Mouse (Mus musculus) thymus, postnatal 14 days (tissue): ENCODE measurements around the gene Plac1.

Experiments
- DNase-seq: peaks from one replicate; pipeline ENCODE4 v3.0.0; 2021

The Plac1 gene

DNA sequence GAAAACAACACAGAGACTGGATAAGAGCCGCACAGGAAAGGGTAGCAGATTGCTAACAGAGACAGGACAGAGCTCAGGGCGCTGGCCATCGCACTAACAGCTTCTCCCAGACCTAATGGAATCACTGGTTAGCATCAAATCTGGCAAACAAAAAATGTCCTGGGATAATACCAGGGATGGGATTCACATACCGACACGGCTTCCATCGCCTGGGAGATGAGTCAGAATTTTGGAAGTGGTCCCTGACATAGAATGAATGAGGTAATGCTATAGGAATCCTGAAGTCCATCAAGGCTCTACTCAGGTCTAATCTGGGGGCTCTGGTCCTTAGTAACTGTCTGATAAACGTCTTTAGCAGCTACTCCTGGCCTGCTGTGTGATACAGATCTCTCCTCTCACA lies 140.0 kb downstream of the Plac1 start:
- no peak for DNase-seq

DNA sequence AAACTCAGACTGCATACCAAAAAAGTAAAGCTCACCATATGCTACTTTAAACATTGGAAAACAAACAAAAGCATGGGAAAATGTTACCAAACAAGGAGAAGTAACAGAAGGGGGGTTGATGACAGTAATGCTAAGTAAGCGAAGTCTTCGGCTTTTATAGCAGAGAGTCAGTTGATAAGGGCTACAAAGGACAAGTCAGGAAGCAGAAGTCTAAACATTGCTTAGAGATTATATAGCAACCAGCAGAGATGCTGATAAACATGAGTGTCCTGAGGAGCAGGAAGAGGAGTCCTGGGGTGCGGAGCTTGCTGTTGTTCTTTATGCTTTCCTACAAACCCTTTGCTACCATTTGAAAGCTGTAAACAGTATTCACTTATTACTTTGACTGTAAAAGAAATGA lies 140.6 kb downstream of the Plac1 start:
- DNase-seq, result no peak

DNA sequence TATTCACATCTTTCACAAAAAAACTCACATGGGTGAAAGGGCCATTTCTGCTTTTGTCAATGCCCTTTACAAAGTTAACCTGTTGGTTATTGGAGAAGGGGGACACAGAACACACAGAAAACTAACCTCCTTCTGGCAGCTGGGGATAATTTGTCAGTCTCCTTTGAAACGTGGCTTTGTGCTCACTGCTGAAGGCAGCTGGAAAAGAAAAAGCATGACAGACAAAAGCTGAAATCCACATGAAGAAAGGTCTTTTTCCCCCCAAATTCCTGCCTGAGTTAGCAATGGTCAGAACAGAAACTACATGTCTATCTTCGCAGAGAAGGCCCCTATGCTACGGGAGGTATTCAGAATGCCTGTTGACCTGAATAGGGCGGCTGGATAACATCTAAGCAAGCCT lies 141.6 kb downstream of the Plac1 start:
- DNase-seq, result no peak

- DNase-seq, result no peak
These were observed 142.1 kb downstream of the Plac1 start for GRCm38 (mm10) chrX:53097786-53098185.

DNA sequence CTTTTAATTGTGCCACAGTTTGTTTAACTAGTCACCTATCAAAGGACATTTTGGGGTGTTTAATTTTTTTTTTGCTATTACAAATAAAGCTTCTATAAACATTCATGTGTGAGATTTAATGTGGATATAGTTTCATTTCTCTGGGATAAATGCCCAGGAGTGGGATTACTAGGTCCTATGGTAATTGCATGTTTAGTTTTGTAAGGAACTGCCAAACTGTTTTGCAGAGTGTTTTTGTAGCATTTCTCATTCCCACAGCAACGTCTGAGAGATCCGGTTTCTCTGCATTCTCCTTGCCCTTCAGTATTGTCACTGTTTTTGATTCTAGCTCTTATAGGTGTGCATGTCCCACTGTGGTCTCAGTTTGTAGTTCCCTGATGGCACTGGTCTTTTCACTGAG lies 146.5 kb downstream of the Plac1 start:
- DNase-seq, result no peak

GRCm38 (mm10) chrX:53088663-53089292 lies 151.1 kb downstream of the Plac1 start:
- no peak for DNase-seq

DNA sequence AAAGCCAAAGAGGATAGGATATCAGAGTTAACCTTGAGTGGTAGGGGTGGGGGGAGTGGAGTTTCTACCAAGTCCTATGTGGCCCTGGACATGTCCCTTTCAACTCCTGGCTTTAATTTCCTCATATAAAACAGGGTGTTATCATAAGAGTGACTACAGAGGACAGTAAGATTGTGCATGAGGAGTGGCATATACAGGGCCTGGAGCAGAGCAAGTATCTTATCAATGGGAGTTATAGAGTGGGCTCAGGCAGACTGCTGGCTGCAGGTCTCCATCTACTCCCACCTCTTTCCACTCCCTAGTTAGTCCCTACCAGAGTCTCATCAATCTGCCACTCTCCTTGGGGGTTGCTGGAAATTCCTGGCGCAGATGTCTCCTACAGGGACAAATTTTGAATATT lies 152.7 kb downstream of the Plac1 start:
- no peak for DNase-seq

GRCm38 (mm10) chrX:53085559-53085958 lies 154.4 kb downstream of the Plac1 start:
- no peak for DNase-seq

- no peak for DNase-seq
These were observed 175.5 kb downstream of the Plac1 start for GRCm38 (mm10) chrX:53064406-53064805.

GRCm38 (mm10) chrX:53059426-53060007 lies 180.4 kb downstream of the Plac1 start:
- no peak for DNase-seq

DNA sequence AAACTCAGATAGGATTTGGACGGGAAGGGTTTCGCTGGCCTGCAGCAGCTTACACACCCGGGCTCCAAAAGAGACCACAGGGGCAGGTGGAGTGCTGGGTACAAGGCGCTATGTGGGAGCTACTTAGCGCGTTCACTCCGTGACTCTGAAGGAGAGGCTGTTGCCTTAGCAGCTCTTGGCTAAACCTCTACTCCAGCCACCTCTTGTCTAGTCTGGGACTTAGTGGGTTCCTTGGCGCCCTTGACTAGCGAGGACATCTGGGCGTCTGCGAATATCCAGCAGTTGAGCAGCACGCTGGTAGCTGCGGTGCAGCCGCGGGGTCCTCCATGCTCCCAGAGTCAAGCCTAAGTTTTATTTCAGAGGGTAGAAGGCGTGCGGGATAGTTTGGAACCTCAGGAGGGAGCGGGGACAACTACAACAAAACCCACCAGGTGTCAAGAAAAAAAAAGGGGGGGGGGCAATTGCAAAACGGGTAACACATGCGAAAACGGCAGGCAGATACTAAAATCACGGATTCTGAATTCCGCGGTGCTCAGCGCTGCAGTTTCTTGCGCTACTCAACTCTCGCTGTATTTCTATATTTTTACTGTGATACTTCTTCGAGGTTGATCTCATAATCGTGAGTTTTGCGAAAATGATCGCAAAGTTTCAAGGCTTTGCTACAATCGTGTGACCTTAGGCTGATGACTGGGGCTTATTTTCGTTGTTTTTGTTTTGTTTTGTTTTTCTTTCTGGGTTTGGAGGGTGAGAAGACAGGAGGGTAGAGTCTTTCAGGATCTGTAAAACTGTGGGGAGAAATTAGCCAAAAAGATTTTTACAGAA lies 181.2 kb downstream of the Plac1 start:
- peak; percentile 6 for DNase-seq

DNA sequence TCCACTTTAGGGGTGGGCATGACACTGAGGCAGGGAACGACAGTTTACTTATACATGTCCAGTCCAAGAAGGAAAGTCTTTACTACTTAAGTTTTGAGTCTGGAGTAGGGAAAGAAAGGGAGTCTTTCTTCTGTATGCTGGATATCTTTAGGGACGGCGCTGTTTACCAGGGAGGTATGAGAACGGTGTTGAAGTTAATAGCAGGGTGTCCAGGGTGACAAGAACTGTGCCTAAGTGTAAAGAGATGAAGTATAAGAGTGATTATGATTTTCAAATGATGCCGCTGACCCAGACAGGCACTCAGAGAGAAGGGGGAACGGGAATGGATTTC lies 182.2 kb downstream of the Plac1 start:
- no peak for DNase-seq

DNA sequence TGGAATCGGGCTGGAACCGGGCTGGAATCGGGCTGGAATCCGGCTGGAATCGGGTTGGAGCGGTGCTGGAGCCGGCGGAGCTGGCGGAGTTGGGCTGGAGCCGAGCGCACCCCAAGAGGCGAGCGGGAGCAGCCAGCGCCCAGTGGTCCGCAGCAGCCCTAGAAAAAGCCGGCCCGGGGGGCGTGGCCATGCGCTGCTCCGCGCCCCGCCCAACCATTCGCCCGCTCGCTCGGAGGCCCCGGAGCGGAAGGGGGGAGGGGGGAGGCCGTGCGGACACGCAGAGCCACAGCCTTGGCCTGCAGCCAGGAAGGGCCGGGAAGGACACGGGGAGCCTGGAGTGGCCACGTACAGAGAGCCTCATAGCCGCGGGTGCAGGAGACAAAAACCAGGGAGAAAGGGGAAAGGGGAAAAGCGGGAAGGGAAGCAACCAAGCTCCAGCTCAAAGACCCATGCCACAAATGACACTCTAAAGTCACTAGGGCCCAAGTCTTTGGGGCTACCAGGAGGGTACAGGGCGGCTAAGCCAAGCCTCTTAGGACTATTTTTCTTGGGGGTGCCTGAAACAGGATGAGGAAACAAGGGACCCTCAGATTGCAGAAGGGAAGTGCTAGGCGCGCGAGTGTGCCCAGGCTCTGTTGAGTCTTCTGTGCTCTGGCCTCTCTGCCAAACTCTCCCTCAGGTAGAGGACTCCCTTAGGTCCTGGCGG lies 182.7 kb downstream of the Plac1 start:
- peak; percentile 83 for DNase-seq

- DNase-seq, result peak; percentile 53
These were observed 183.3 kb downstream of the Plac1 start for GRCm38 (mm10) chrX:53056627-53057026.

GRCm38 (mm10) chrX:53055771-53056170 lies 184.1 kb downstream of the Plac1 start:
- no peak for DNase-seq

- no peak for DNase-seq
These were observed 186.0 kb downstream of the Plac1 start for GRCm38 (mm10) chrX:53053885-53054284.

DNA sequence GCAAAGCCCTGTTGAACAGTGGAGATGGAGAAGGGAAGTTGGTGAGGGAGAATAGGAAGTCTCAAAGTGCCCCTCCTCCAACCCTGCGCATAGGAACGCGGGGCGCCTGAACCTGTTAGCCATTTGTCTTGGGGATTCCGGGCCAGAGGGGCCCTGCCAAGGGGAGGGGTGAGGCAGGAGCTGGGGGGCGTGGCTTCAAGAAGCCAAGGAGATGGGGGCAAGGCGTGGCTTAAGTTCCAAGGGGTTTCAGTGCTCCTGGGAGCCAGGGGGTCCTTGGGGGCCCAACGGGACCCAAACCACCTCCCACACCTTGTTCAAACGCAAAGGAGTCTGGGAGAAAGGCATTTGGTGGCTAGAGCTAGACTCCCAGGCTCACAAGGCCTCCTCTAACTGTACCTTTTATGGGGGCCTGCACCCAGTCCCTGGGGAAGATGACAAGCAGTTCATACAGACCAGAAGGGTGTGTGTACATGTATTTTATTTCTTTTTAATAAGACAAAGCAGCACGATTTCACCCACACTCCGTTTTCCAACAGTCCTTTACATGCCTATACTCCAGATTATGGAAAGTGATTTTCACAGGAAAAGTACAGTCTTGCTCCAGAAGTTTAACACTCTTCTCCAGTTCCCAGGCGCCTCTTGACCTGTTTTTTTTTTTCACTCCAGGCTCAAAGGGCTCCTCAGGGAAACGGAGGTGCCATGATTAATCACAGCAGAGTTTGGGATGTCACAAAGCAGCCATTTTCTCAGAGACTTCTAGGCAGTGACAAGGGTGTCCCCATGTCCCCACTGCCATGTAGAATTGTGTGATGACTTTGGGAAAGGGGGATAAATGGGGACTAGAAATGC lies 187.0 kb downstream of the Plac1 start:
- DNase-seq, result peak; percentile 38

- peak; percentile 59 for DNase-seq
These were observed 189.6 kb downstream of the Plac1 start for GRCm38 (mm10) chrX:53050353-53050752.

DNA sequence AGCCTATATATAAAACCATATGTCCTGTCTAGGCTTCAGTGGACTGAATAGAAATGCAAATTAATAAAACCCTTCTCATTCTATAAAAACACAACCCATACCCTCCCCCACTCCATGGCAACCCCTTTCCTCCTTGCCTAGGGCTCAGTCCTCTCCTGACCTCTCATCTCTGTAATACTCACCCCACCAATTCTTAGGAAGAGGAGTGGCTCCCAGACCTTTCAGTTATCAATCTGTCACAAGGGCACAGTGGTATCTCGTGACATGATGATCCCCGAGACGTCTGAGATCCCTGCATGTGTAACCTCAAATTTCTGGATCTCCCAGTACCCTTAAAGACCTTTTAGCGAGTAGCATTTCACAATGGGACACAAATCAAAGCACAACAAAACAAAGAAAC lies 190.7 kb downstream of the Plac1 start:
- DNase-seq, result no peak

GRCm38 (mm10) chrX:53046911-53047310 lies 193.0 kb downstream of the Plac1 start:
- no peak for DNase-seq

DNA sequence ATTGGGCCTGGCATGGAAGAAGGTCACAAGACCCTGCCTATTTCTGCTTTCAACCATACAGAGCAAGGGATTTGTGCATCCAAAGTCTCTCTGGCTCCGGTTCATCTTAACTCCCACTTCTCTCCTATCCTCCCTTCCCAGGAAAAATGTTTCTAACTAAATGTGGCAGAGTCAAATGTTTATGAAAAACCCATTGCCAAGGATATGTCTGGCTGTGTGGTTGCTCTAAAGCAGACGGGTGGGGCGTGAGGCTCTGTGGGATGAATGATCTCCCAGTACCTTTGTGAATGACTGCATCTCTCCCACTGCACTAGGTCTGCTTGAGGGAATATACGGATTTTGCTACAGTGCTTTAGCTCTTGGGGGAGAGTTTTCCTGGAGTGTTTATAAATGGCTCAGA lies 193.9 kb downstream of the Plac1 start:
- DNase-seq, result no peak

GRCm38 (mm10) chrX:53045187-53045903 lies 194.6 kb downstream of the Plac1 start:
- DNase-seq, result peak; percentile 49
